Mouse (Mus musculus) E14TG2a.4 (cell line): ENCODE results near the gene Xrcc4.

Source experiments
- CTCF ChIP-seq: conservative IDR thresholded peaks from 2 replicates; pipeline ENCODE4 v1.5.1; 2014; ENCODE audit warnings: low read length
- POU5F1 ChIP-seq: IDR thresholded peaks from 2 replicates; pipeline ENCODE4 v1.6.1; 2014; ENCODE audit warnings: low read length, borderline replicate concordance

DNA sequence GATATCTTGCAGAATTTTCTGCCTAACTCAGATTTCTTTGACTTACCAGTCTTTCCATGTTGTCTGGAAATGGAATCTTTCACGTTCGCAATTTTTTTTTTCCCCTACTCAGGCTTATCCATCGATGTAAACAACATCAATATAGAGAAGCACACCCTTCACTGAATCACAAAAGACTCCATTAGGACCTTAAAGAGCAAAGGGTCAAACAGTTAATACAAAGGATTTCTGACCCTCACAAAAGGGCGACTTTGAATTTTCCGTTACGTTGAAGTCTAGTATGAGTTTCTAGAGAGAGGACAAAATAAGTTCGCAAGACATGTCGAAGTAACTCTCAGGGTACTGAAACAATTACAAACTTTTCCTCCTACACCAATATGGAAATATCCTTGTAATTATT lies 346.2 kb downstream of the Xrcc4 start:
- TF ChIP-seq CTCF (no peak), POU5F1 (no peak)
